In genomic region chr6:50481460-50481859, GRCm38 (mm10) we compare ENCODE assay signal across 17 mouse cellular contexts.
"Had no signal": no experiment of that assay in that cellular context is flagged by ENCODE, and none has a peak within 500 bp of the region (broad histone marks: within the 10 kb centered on the region; RNA-seq: fewer than 3 reads in every experiment).

No protein-coding gene starts in this region.

- H3K4me1 ChIP-seq: neural tube, embryonic 12.5 days; neural tube, embryonic 13.5 days; neural tube, embryonic 15.5 days; stomach, embryonic 15.5 days had no signal

- H3K27ac ChIP-seq: neural tube, embryonic 12.5 days; neural tube, embryonic 13.5 days; neural tube, embryonic 15.5 days; stomach, embryonic 15.5 days; stomach, postnatal 0 days had no signal

- H3K36me3 ChIP-seq: neural tube, embryonic 12.5 days; neural tube, embryonic 13.5 days; neural tube, embryonic 15.5 days; stomach, embryonic 15.5 days had no signal

- H3K9me3 ChIP-seq: neural tube, embryonic 12.5 days; neural tube, embryonic 13.5 days; neural tube, embryonic 15.5 days; stomach, embryonic 15.5 days had no signal

- H3K27me3 ChIP-seq: neural tube, embryonic 12.5 days; neural tube, embryonic 13.5 days; neural tube, embryonic 15.5 days; stomach, embryonic 15.5 days had no signal

- H3K9ac ChIP-seq: neural tube, embryonic 12.5 days; neural tube, embryonic 13.5 days; neural tube, embryonic 15.5 days; stomach, embryonic 15.5 days had no signal

- H3K4me2 ChIP-seq: neural tube, embryonic 12.5 days; neural tube, embryonic 13.5 days; neural tube, embryonic 15.5 days; stomach, embryonic 15.5 days had no signal

- DNase-seq: retina, postnatal 1 day; right cerebral cortex, adult 18-20 months; right cerebral cortex, postnatal 14 days; right cerebral cortex, postnatal 25 days; right cerebral cortex, postnatal 4 days; spleen, adult 18-20 months; thymus, adult 18-20 months; thymus, adult 2 months; thymus, postnatal 14 days; thymus, postnatal 25 days; thymus, postnatal 36 days; thymus, postnatal 4 days had no signal

- H3K4me3 ChIP-seq: neural tube, embryonic 12.5 days; neural tube, embryonic 13.5 days; neural tube, embryonic 15.5 days; stomach, embryonic 15.5 days had no signal
